Mouse (Mus musculus): ENCODE data around the gene Gon7.

Gon7 gene

DNA sequence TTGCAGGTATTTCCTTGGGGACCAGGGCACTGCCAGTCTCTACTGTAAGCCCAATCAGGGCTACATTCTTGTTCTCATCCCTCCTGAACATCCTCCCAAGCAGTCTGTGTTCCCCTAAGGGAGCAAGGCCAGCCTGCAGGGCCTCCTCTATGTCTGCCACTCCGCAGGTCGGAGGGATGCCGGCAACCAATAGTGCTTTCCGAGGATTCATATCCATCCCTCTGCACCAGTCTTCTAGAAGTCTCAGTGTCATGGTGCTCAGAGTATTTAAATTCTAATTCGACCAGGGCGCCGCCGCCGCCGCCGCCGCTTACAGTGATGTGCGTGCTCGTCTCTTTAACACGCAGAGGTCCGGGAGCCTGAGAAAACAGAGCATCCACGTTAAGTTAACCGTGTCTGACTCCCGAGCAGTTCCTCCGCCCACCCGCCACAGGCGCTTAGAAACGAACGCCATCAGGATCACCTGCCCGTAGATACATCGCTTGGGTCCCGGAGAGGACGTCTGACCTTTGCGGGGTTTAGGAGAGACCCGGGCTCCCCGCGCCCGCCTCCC, 14.5 kb downstream of the Gon7 start:
- DNase-seq (ENCODE audit: low spot score): no peak

DNA sequence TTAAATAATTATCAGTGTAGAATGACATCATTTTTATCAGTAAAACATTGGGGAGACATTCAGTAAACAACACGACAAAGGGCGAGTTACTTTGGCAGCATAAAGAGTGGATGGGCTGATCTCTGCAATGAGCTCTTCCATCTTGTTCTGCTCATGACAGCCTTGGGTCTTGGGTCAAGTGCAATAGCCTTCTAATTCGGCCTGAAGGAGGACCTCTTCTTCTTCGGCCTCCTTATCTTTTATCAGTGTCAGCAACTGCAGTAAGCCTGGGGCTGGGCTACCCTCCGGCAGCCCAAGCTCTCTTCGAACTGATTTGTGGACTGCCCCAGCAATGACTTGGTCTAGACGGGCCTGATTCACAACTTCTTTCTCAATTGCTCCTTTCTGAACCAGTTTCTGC, 15.5 kb downstream of the Gon7 start:
- DNase-seq (ENCODE audit: low spot score): no peak

DNA sequence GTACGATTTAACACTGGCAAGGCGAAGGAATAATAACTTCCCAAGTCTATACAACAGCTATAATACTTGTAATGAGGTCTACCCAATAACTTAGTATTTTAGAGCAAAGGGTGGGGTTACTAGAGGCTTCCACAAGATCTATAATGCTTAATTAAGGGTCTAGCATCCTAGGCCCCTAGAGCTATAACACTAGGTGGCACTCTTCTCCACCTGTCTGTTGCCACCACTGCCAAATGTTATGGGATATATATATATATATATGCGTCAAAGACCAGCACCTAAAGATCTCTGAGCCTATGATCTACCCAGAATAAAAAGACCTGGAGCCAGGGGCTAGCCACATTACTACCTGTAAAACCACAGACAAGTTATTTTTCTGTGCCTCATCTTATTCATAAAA, 17.3 kb downstream of the Gon7 start:
- DNase-seq (ENCODE audit: low spot score): no peak

DNA sequence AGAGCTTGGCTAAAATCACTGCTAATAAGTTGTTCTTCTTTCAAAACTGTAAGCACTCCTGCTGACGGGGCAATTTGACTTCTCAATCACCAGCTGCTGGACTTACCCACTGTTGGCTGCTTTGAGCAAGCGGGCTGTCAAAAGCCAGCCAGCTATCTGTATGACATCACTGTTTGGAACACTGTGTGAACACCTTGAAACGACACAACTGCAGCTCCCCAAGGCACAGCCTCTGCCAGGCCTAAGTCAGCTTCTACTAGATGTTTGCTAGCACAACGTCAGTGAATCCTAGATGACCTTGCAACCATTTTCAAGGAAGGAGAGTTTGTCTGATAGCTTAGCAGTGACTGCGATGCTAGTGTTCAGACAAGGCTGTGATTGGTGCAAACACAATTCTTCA, 18.5 kb downstream of the Gon7 start:
- DNase-seq (ENCODE audit: low spot score): no peak

DNA sequence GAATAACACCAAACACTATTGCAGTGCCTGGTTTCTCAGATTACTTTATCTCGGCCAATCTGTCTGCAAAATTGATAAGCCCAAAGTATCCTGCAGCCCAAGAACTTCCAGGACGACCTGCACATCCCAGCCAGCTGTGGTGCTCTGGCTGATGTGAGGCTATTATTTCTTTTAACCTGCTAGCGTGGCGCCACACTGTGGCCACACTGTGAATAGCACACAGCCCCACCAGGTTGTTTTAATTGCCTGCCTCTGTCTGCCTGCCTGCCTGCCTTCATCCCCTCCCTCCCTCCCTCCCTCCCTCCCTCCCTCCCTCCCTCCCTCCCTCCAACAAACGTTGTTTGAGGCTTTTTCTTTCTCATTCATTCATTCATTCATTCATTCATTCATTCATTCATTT, 24.2 kb downstream of the Gon7 start:
- no peak for DNase-seq (ENCODE audit: low spot score)

DNA sequence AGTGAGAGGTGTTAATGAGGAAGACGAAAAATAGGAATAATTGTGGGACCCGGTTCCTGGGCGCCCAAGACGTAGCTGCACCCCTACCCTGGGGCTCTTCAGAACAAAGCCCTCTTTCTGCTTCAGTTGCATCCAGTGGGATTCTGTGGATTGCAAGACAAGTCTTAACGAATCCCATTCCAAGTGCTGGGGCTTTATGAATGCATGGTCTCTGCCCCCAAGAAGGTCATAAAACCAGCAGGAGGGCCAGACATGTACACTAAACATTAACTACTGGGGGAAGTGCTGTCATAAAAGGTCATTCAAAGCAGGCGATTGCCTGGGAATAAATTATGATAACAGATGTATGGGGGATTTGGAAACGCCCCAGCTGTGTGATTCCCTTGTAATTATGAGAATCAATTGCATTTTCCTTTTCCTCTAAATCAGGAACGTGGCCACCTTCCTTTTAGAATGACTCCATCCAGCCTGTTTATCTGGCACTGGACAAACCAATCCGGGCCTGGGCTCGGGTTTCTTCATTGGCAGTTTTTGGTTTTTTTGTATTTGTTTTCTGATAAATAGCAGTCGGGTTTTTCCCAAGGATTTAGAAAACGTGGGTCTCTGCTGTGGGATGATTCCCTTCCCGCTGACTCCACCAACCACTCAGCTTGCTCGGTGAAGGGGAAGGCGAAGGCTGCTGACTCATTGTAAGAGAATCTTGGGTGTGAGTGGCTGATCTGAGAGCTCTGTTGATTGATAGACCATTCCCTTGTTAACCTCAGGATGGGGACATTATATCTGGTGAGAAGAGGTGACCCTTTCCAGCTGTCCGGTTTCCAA, 26.6 kb downstream of the Gon7 start:
- no peak for DNase-seq (ENCODE audit: low spot score)

DNA sequence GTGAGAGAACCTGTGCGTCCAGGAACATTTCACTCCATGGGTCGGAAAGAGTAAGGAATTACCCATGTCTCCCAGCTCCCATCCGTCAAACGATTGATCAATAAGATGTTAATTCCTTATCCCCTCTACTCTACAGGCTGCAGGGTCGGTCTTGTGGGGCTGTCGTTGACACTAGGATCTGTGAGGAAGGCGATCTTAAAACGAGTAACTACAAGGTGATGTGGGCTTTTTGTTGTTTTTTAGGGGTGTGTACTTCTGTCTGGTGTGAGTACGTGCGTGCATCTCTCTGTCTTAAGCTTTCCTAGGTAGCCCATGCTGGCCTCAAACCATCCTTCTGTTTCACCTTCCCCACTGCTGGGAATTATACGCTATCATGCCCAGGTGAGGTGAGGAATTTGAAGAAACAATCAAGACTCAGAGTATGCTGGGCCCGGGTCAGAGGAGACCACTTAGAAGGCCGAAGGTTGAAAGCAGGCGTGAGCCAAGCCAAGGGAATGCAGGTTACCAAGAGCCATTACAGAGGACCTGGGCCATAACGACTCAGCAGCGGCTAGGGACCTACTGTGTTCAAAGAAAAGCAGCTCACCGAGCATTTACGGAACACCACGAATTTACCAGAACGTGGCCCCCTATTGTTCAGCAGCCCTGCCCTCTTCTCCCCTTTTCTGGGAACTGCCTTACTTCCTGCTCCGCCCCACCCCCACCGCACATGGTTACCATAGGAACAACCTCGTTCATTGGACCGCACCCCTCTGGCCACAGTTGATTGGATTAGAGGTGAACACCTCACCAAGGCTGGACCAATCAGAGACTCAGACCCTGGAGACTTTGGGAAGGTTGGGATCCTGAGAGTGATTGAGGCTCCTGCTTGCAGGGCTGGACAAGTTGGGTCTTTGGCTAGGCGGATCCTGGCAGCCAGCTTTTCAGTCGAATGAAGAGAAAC, 27.5 kb downstream of the Gon7 start:
- DNase-seq (ENCODE audit: low spot score): no peak

DNA sequence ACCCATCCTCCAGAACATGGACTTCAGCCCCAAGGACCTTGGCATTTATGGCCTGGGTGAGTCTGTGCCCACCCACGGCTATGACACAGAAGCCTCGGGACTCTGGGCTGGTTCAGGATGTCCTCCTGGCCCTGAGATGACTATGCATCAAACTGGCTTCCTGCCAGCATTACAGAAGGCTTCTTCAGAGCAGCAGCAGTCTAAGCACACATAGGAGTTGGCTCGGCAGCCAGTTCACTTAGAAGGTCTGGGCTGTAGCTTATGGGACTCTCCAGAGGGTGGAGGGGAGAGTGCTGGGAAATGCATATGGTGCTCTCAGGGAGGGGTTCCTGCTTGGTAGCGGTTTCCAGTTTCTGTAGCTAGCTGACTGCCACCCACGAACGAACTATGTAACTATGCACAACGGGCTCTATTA, 31.8 kb downstream of the Gon7 start:
- DNase-seq (ENCODE audit: low spot score): no peak

DNA sequence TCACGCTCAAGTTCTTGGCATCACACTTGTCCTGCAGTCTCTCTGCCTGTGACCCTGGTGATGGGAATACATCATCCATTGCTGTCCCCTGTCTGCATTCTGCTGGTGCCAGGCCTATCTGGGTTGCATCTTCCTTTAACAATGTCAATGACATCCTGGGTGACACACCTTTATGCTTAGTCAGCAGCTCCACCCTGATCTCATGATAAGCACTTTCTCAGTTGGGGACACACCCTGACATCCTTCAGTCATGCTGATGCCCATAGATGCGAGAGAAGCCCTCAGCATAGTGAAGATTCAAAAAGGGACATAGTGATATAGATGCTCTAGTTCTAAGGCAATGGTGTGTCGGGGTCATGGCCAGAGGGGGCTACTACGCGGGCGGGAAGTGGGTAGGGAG, 32.5 kb downstream of the Gon7 start:
- no peak for DNase-seq (ENCODE audit: low spot score)

DNA sequence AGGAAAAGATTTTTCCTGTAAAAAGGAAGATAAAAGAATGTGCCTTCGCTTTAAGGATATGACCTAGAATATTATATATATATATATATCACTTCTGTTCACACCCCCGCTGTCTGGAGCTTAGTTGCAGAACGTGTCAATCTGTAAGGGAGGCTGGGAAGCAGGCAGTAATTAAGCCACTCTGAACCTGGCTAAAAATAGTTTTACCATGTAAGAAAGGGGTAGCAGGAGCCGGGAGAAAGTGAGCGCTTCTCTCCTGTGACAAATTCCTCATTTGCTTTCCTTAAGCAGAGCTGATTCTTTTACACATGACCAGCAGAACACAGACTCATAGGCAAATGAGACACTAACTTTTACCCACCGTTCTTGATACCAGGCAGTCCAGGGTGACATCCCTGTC, 33.7 kb downstream of the Gon7 start:
- DNase-seq (ENCODE audit: low spot score): no peak

DNA sequence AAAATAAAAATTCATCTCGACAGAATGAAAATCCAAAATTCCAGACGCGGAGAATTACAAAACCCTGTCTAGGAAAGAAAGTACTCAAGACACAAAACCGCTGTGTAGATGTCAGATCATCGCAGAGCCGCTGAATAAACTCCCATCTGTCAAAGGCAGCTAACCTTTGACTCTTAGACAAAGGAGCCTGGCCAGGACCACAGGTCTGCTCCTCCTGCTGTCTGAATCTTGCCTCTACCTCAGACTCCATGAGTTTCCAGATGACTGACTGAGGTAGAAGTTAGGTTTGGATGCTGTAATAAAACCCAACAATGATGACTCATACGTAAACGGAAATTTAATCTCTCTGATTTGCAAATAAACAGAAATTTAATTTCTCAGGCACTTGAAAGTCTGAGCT, 34.6 kb downstream of the Gon7 start:
- no peak for DNase-seq (ENCODE audit: low spot score)

DNA sequence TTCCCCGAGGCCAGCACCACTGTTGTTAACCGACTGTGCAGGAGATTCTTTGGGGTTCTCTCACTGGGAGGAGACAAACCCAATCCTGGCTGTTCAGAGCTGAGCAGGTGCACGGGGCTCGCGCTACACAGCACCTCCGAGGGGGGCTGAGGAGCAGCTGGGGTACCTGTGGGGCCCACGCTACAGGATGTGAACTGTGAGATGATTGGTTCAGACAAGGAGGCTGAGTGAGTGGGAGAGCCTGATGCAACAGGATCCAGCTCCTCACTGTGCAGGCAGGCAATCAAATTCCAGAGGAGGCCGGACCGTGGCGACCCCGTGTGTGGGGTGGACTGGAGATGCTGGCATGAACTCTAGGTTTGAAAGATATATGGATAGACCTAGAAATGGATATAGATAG, 35.2 kb downstream of the Gon7 start:
- DNase-seq (ENCODE audit: low spot score): no peak

DNA sequence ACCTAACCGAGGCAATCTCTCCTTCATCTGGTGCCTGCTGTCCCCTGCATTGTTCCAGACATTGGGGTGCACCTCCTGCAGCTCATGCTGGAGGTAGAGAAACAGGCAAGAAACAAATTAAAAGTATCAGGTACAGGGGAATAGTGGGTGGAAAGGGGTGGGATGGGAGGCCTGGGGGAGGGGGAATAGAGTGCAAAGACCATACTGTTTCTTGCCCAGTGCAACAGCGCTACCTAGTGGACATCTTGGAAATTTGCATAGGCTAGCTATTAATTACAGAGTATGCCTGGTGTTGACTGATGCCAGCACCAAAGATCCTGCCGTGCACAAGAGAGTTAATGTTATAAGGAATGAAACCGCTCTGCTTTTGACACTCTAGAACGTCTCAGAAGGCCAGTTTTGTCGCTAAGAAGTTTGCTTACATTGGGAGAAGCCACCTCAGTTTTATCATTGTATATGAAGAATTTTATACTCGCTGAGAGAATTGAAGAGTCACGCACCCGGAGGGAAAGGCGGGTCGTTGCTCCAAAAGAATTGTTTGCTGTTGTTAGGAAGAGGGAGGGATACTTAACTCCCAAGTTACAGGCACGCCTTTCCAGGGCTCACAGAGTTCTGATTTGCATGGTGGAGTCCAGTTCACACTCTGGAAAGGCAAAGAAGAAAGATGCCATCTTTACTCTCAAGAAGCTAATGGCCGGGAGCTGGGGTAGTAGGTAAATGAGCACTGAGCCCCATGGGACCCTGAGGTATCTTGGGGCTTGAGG, 37.9 kb downstream of the Gon7 start:
- DNase-seq (ENCODE audit: low spot score): no peak

DNA sequence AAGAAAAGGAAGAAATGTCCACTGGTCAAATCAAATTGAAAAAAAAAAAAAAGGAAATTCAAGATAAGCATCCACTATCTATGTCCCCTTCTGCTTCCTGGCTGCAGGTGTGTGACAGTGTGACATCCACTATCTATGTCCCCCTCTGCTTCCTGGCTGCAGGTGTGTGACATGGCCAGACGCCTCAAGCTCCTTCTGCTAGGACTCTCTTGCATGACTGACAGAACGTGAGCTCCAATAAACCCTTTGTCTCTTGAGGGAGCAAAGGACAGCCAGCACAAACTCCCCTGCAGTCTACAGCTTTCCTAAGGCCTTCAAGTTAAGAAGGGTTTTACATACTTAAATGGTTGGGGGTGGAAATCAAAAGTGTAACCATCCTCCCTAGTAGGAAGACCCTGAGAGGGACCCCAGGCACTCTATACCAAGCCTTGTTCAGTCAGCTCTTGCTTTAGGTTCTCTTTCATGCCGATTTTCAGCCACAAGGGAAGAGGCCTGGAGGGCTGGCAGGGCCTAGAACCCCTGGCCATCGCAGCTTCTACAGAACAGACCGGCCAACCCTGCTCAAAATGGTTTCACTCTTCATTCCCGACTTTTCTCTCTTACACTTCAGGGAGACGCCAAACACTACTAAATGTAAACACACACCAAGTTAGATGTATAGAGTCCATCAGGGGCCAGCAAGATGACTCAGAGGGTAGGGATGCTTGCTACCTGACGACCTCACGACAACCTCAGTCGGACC, 42.8 kb downstream of the Gon7 start:
- DNase-seq (ENCODE audit: low spot score): no peak

DNA sequence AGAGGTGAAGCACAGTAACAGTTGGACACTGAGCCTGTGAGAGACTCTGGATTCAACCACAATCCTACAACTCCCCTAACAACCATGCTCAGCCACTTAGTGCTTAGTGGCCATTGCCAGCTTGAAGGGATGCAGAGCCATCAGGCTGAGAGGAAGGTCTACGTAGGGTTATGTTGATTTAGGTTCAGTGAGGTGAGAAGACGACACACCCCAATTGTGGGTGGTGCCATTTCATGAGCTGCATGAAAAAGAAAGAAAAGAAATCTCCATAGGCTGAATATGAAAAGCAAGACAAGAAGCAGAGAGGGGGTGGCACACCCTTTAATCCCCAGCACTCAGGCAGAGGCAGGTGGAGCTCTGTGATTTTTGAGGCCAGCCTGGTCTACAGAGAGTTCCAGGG, 43.5 kb downstream of the Gon7 start:
- no peak for DNase-seq (ENCODE audit: low spot score)

DNA sequence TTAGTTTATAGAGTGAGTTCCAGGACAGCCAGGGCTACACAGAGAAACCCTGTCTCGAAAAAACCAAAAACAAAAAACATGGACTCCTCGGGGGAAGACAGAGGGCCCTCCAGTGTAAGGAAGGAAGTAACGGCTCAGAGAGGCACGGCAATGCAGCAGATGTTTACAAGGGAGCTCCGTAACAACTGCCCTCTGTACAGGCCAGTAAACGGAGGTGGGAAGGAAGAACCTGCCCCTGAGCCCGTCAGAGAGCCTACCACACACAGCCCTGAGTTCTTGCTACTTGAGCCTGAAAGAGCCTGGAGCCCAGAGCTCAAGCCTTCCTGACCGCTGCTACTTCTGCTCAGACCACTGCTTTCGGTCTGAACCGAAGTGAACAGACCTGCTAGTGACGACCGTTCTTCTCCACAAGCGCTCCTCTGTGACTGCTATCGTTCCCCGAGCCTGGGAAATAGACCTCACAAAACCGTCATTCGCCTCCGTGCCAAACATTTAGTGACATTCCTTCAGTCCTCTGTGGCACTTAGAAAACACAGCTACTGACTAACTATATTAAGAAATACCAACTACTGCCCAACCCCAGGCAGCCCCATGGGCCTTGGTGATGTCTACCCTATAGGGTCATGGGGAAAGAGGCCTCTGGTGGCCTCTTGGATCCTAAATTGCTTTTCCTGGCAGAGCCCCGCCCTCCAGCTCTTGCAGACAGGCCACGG, 44.3 kb downstream of the Gon7 start:
- no peak for DNase-seq (ENCODE audit: low spot score)

DNA sequence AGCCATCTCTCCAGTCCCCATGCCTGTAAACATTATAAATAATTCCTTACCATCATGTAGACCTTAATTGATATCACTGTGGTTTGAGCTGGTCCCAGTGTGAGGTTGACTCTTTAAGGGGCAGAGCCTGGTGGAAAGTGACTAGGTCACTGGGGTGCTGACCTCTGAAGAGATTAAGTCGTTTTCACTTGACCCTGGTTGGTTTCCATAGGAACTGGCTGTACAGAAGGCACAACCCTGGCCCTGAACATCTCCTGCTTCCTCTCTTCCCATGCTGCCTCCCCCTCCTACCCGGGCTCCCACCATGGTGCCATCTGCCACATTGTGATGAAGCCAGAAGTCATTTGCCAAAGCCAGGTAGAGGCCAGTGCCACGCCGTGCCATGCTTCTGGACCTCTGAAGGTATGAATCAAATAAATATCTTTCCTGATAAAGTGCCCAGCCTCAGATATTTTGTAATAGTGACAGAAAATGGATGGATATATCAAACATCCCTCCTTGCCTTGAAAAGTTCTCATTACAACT, 46.7 kb downstream of the Gon7 start:
- DNase-seq (ENCODE audit: low spot score): no peak

DNA sequence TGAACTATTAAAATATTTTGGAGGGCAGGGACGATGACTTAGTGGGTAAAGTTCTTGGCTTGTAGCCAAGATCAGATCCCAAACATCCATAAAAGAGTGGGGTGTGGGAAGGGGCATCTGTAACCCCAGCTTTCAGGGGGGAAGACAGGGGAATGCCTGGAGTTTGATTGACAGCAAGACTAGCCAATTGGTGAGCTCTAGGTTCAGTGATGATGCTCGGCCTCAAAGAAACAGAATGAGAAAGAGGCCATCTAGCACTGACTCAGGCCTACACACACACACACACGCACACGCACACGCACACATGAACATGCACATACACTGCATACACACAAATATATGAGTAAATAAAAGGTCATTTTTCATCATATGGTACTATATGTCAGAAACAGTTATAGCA, 47.7 kb downstream of the Gon7 start:
- no peak for DNase-seq (ENCODE audit: low spot score)

DNA sequence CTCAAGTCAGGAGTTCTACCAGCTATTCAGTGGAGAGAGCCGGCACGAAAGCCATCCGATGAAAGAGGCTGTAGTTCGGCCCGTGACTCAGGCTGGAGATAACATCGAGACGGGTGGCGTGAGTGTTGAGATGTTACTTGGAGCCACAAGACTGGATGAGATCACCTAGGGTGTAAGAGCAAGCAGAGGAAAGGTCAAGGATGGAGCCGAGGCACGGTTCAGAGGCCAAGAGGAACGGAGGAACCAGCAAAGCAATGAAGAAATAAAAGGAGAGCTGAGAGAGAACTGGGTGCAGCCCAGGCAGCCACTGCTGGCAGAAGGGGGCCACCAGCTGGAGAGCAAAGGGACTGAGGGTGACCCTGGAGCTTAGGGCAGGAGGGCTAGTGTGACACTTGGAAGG, 49.4 kb downstream of the Gon7 start:
- DNase-seq (ENCODE audit: low spot score): no peak

DNA sequence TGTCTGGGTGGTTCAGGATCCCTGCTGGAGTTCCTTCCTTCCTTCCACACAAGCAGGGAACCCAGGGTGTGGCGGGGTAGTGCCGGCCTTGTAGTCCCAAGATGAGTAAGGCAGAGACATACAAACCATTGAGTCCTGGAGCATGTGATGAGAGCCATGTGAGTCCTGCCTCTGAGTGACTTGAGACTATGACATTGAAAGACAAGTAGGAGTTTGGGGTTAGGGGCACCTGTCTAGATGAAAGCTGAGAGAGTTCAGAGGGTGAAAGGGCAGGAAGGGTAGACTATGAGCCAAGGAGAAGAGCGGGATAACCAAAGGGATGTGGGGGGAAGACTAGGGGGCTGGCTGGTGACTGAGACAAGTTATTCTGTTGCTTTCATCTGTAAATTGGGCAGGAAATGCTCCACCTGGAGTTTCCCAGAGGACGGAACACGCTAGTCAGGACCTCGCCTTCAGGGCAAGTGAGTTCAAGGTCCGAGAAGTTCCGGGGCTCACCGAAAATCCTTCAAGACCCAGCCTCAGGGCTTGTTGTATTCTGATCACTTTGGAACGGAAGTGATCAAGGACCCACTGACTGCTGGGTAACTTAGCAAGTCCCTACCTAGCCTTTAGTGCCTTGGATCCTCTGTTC, 50.7 kb downstream of the Gon7 start:
- no peak for DNase-seq (ENCODE audit: low spot score)

All from urinary bladder, postnatal 10 days (tissue).